Mouse (Mus musculus) limb, embryonic 13.5 days (tissue): ENCODE results near the gene Atg2b. TPM values are rescaled to one million over a fixed set of nuclear protein-coding genes. Genes with fewer than 3 reads are reported as not detected.

Experiments used
- ATAC-seq: fragments of 200-750 bp; cut with Nextera tagmentation; 2 replicates; pipeline ENCODE4 v1.8.0; 2017; ENCODE audit warnings: low read depth, moderate number of reproducible peaks, moderate TSS enrichment; ENCODE audit not compliant: low FRiP score
- H3K27ac ChIP-seq: fragments of 300-500 bp; sonication (generic); 2 replicates; pipeline ENCODE4 v1.5.1; 2015; ENCODE audit warnings: inconsistent platforms, mild to moderate bottlenecking, moderate library complexity
- H3K27me3 ChIP-seq: fragments of 300-500 bp; sonication (generic); 2 replicates; pipeline ENCODE4 v1.6.1; 2015; ENCODE audit warnings: mild to moderate bottlenecking, inconsistent platforms
- H3K36me3 ChIP-seq: fragments of 300-500 bp; sonication (generic); 2 replicates; pipeline ENCODE4 v1.6.1; 2015; ENCODE audit warnings: inconsistent platforms, mild to moderate bottlenecking, moderate library complexity
- H3K4me1 ChIP-seq: fragments of 300-500 bp; sonication (generic); 2 replicates; pipeline ENCODE4 v1.6.1; 2015; ENCODE audit warnings: inconsistent platforms
- H3K4me2 ChIP-seq: fragments of 300-500 bp; sonication (generic); replicated peaks from 2 replicates; pipeline ENCODE4 v1.6.1; 2015; ENCODE audit warnings: inconsistent platforms, mild to moderate bottlenecking, moderate library complexity
- H3K4me3 ChIP-seq: fragments of 300-500 bp; sonication (generic); 2 replicates; pipeline ENCODE4 v1.5.1; 2015; ENCODE audit warnings: moderate library complexity, mild to moderate bottlenecking, inconsistent platforms
- H3K9ac ChIP-seq: fragments of 300-500 bp; sonication (generic); 2 replicates; pipeline ENCODE4 v1.6.1; 2015; ENCODE audit warnings: mild to moderate bottlenecking, inconsistent platforms
- H3K9me3 ChIP-seq: fragments of 300-500 bp; sonication (generic); 2 replicates; pipeline ENCODE4 v1.6.1; 2016; ENCODE audit warnings: inconsistent platforms
- WGBS: fragments of 180-500 bp; shearing (Covaris S2); methylation state at CpG from one replicate; pipeline ENCODE4 v1.1.7; 2015; 5-methylcytosine and 5-hydroxymethylcytosine counted together
- polyA plus RNA-seq: library from polyadenylated mRNA; unstranded; fragments of >200 nt; fragmentation: Nextera tagmentation; extraction: Ambion mirVana; gene quantifications from 2 replicates; pipeline ENCODE4 v1.2.1, GENCODE M21; 2015

Gene Atg2b
- polyA plus RNA-seq, 1 experiment from 2014 or later = 14.0 TPM

GRCm38 (mm10) chr12:105705799-105706487, 20.9 kb upstream of the Atg2b start, which contains the start of gene Ak7:
Gene Ak7 (plus strand): TSS chr12:105705976.
- WGBS = 12% methylated on average over 22 of the region's 22 CpGs
- ATAC-seq = peak; percentile 77; the same call in 1 of the 2 replicates
- H3K27ac ChIP-seq = no peak within 1 kb of the TSS
- no peaks in the 10 kb centered on the region for H3K9me3 ChIP-seq
- H3K4me3 ChIP-seq = peak within 1 kb of the TSS; percentile 12; the same call in 1 of the 2 replicates
- H3K27me3 ChIP-seq = no peaks in the 10 kb centered on the region
- H3K4me1 ChIP-seq = peaks cover 9% of the 10 kb centered on the region; the same call in 1 of the 2 replicates
- peak within 1 kb of the TSS; percentile 51 for H3K4me2 ChIP-seq
- H3K36me3 ChIP-seq = peaks cover 13% of the 10 kb centered on the region
- H3K9ac ChIP-seq = no peak within 1 kb of the TSS

GRCm38 (mm10) chr12:105700433-105700832, 15.4 kb upstream of the Atg2b start:
- Histone ChIP-seq H3K36me3 (peaks cover 43% of the 10 kb centered on the region), H3K27ac (no peak overlapping the region), H3K27me3 (no peaks in the 10 kb centered on the region), H3K4me3 (no peak overlapping the region), H3K4me1 (peaks cover 4% of the 10 kb centered on the region; the same call in 1 of the 2 replicates), H3K9ac (no peak overlapping the region), H3K9me3 (no peaks in the 10 kb centered on the region), H3K4me2 (no peak overlapping the region)
- ATAC-seq = no peak
- 92% methylated on average over 12 of the region's 12 CpGs for WGBS

GRCm38 (mm10) chr12:105697104-105697780, 12.2 kb upstream of the Atg2b start:
- WGBS = 83% methylated on average over 8 of the region's 8 CpGs

GRCm38 (mm10) chr12:105695848-105696247, 10.8 kb upstream of the Atg2b start:
- no peaks in the 10 kb centered on the region for H3K9me3 ChIP-seq
- no peak overlapping the region for H3K27ac ChIP-seq
- peaks cover 61% of the 10 kb centered on the region for H3K36me3 ChIP-seq
- no peak overlapping the region for H3K9ac ChIP-seq
- WGBS = 83% methylated on average over 7 of the region's 7 CpGs
- no peak for ATAC-seq
- no peaks in the 10 kb centered on the region for H3K4me1 ChIP-seq
- H3K4me2 ChIP-seq = no peak overlapping the region
- no peak overlapping the region for H3K4me3 ChIP-seq
- no peaks in the 10 kb centered on the region for H3K27me3 ChIP-seq

More at GRCm38 (mm10) chr12:105697104-105697780, 12.2 kb upstream of the Atg2b start:
- H3K4me2 ChIP-seq = no peak overlapping the region
- no peak overlapping the region for H3K27ac ChIP-seq
- peaks cover 63% of the 10 kb centered on the region for H3K36me3 ChIP-seq
- H3K4me1 ChIP-seq = no peaks in the 10 kb centered on the region
- no peaks in the 10 kb centered on the region for H3K9me3 ChIP-seq
- ATAC-seq = no peak
- H3K9ac ChIP-seq = no peak overlapping the region
- no peak overlapping the region for H3K4me3 ChIP-seq
- no peaks in the 10 kb centered on the region for H3K27me3 ChIP-seq

- no peak for ATAC-seq
- no peaks in the 10 kb centered on the region for H3K4me1 ChIP-seq
- 91% methylated on average over 2 of the region's 2 CpGs for WGBS
- H3K27ac ChIP-seq = no peak overlapping the region
- H3K36me3 ChIP-seq = peaks cover 63% of the 10 kb centered on the region
- H3K4me2 ChIP-seq = no peak overlapping the region
- no peak overlapping the region for H3K9ac ChIP-seq
- no peak overlapping the region for H3K4me3 ChIP-seq
- H3K9me3 ChIP-seq = no peaks in the 10 kb centered on the region
- H3K27me3 ChIP-seq = no peaks in the 10 kb centered on the region
Measured at GRCm38 (mm10) chr12:105694021-105694420, 9.0 kb upstream of the Atg2b start.

GRCm38 (mm10) chr12:105689435-105689834, 4.4 kb upstream of the Atg2b start:
- no peaks in the 10 kb centered on the region for H3K27me3 ChIP-seq
- H3K27ac ChIP-seq = no peak overlapping the region
- no peak for ATAC-seq
- H3K4me1 ChIP-seq = peaks cover 11% of the 10 kb centered on the region
- H3K4me3 ChIP-seq = no peak overlapping the region
- H3K9me3 ChIP-seq = no peaks in the 10 kb centered on the region
- H3K9ac ChIP-seq = no peak overlapping the region
- no peak overlapping the region for H3K4me2 ChIP-seq
- 92% methylated on average over 13 of the region's 13 CpGs for WGBS
- peaks cover 52% of the 10 kb centered on the region for H3K36me3 ChIP-seq

GRCm38 (mm10) chr12:105688546-105688945, 3.5 kb upstream of the Atg2b start:
- 76% methylated on average over 4 of the region's 4 CpGs for WGBS
- no peak for ATAC-seq

GRCm38 (mm10) chr12:105687416-105687815, 2.4 kb upstream of the Atg2b start:
- Histone ChIP-seq H3K4me1 (peaks cover 28% of the 10 kb centered on the region), H3K27me3 (no peaks in the 10 kb centered on the region), H3K4me3 (no peak overlapping the region), H3K9ac (no peak overlapping the region), H3K27ac (no peak overlapping the region), H3K4me2 (no peak overlapping the region), H3K9me3 (no peaks in the 10 kb centered on the region), H3K36me3 (peaks cover 34% of the 10 kb centered on the region)
- WGBS = 85% methylated on average over 4 of the region's 4 CpGs
- ATAC-seq = no peak

More at GRCm38 (mm10) chr12:105688546-105688945, 3.5 kb upstream of the Atg2b start:
- H3K4me1 ChIP-seq = peaks cover 17% of the 10 kb centered on the region
- no peak overlapping the region for H3K9ac ChIP-seq
- H3K4me2 ChIP-seq = no peak overlapping the region
- H3K27me3 ChIP-seq = no peaks in the 10 kb centered on the region
- no peak overlapping the region for H3K27ac ChIP-seq
- H3K9me3 ChIP-seq = no peaks in the 10 kb centered on the region
- H3K36me3 ChIP-seq = peaks cover 43% of the 10 kb centered on the region
- no peak overlapping the region for H3K4me3 ChIP-seq

GRCm38 (mm10) chr12:105686791-105687190, 1.8 kb upstream of the Atg2b start:
- WGBS = 95% methylated on average over 3 of the region's 3 CpGs
- no peaks in the 10 kb centered on the region for H3K9me3 ChIP-seq
- H3K4me2 ChIP-seq = peak overlapping the region; percentile 90; the same call in 1 of the 2 replicates
- H3K27ac ChIP-seq = no peak overlapping the region
- H3K9ac ChIP-seq = peak overlapping the region; percentile 43; the same call in 1 of the 2 replicates
- H3K4me1 ChIP-seq = peaks cover 33% of the 10 kb centered on the region
- H3K36me3 ChIP-seq = peaks cover 29% of the 10 kb centered on the region
- H3K4me3 ChIP-seq = peak overlapping the region; percentile 99; the same call in 1 of the 2 replicates
- ATAC-seq = no peak
- H3K27me3 ChIP-seq = no peaks in the 10 kb centered on the region

GRCm38 (mm10) chr12:105683933-105684901, 794 bp downstream of the Atg2b start, which contains the start of gene Gskip:
Gene Gskip (plus strand): TSS chr12:105684829.
- peak; percentile 30 for ATAC-seq
- WGBS = 1% methylated on average over 40 of the region's 41 CpGs
- H3K9ac ChIP-seq = peak within 1 kb of the TSS; percentile 92
- peaks cover 5% of the 10 kb centered on the region for H3K36me3 ChIP-seq
- H3K4me2 ChIP-seq = peak within 1 kb of the TSS; percentile 90
- no peaks in the 10 kb centered on the region for H3K27me3 ChIP-seq
- no peaks in the 10 kb centered on the region for H3K9me3 ChIP-seq
- H3K27ac ChIP-seq = peak within 1 kb of the TSS; percentile 92
- H3K4me1 ChIP-seq = peaks cover 39% of the 10 kb centered on the region
- H3K4me3 ChIP-seq = peak within 1 kb of the TSS; percentile 99

- ATAC-seq = no peak
- Histone ChIP-seq H3K9ac (no peak overlapping the region), H3K27ac (no peak overlapping the region), H3K9me3 (no peaks in the 10 kb centered on the region), H3K4me1 (peaks cover 24% of the 10 kb centered on the region), H3K27me3 (no peaks in the 10 kb centered on the region), H3K4me2 (no peak overlapping the region), H3K4me3 (no peak overlapping the region), H3K36me3 (peaks cover 29% of the 10 kb centered on the region)
- WGBS = 75% methylated on average over 3 of the region's 3 CpGs
Measured at GRCm38 (mm10) chr12:105678762-105679161, 6.2 kb downstream of the Atg2b start.
